Mouse (Mus musculus): ENCODE data around the gene Slc16a8.

The Slc16a8 gene

GRCm38 (mm10) chr15:79254661-79255060, at the start of gene Slc16a8:
Gene Slc16a8, minus strand, starts transcription at chr15:79254761.
- no peak for DNase-seq (ENCODE audit: low read depth, low spot score)

- no peak for DNase-seq (ENCODE audit: low read depth, low spot score)
Observed at GRCm38 (mm10) chr15:79303725-79304124, 49.2 kb upstream of the Slc16a8 start.

- DNase-seq (ENCODE audit: low read depth, low spot score) = no peak
Observed at GRCm38 (mm10) chr15:79299563-79300155, 45.1 kb upstream of the Slc16a8 start.

- DNase-seq (ENCODE audit: low read depth, low spot score) = no peak
Observed at GRCm38 (mm10) chr15:79298553-79298952, 44.0 kb upstream of the Slc16a8 start.

GRCm38 (mm10) chr15:79292779-79293178, 38.2 kb upstream of the Slc16a8 start:
- DNase-seq (ENCODE audit: low read depth, low spot score) = no peak

GRCm38 (mm10) chr15:79290340-79290739, 35.8 kb upstream of the Slc16a8 start:
- no peak for DNase-seq (ENCODE audit: low read depth, low spot score)

- no peak for DNase-seq (ENCODE audit: low read depth, low spot score)
Observed at GRCm38 (mm10) chr15:79289441-79289840, 34.9 kb upstream of the Slc16a8 start.

- DNase-seq (ENCODE audit: low read depth, low spot score) = no peak
Observed at GRCm38 (mm10) chr15:79288387-79288786, 33.8 kb upstream of the Slc16a8 start.

GRCm38 (mm10) chr15:79287091-79287490, 32.5 kb upstream of the Slc16a8 start:
- no peak for DNase-seq (ENCODE audit: low read depth, low spot score)

GRCm38 (mm10) chr15:79286141-79286540, 31.6 kb upstream of the Slc16a8 start:
- DNase-seq (ENCODE audit: low read depth, low spot score) = no peak

- DNase-seq (ENCODE audit: low read depth, low spot score) = no peak
Observed at GRCm38 (mm10) chr15:79285399-79285798, 30.8 kb upstream of the Slc16a8 start, which contains the start of gene Baiap2l2. Gene Baiap2l2, minus strand, starts transcription at chr15:79285537.

- no peak for DNase-seq (ENCODE audit: low read depth, low spot score)
Observed at GRCm38 (mm10) chr15:79283371-79283770, 28.8 kb upstream of the Slc16a8 start.

GRCm38 (mm10) chr15:79282434-79282833, 27.9 kb upstream of the Slc16a8 start:
- DNase-seq (ENCODE audit: low read depth, low spot score) = no peak

- DNase-seq (ENCODE audit: low read depth, low spot score) = no peak
Observed at GRCm38 (mm10) chr15:79281389-79281788, 26.8 kb upstream of the Slc16a8 start.

GRCm38 (mm10) chr15:79280850-79281249, 26.3 kb upstream of the Slc16a8 start:
- no peak for DNase-seq (ENCODE audit: low read depth, low spot score)

GRCm38 (mm10) chr15:79280209-79280608, 25.6 kb upstream of the Slc16a8 start:
- no peak for DNase-seq (ENCODE audit: low read depth, low spot score)

GRCm38 (mm10) chr15:79277728-79278127, 23.2 kb upstream of the Slc16a8 start:
- no peak for DNase-seq (ENCODE audit: low read depth, low spot score)

GRCm38 (mm10) chr15:79273020-79273419, 18.5 kb upstream of the Slc16a8 start:
- no peak for DNase-seq (ENCODE audit: low read depth, low spot score)

- no peak for DNase-seq (ENCODE audit: low read depth, low spot score)
Observed at GRCm38 (mm10) chr15:79271124-79271746, 16.7 kb upstream of the Slc16a8 start.

- DNase-seq (ENCODE audit: low read depth, low spot score) = no peak
Observed at GRCm38 (mm10) chr15:79270317-79271123, 16.0 kb upstream of the Slc16a8 start.

GRCm38 (mm10) chr15:79268521-79268920, 14.0 kb upstream of the Slc16a8 start:
- no peak for DNase-seq (ENCODE audit: low read depth, low spot score)

- DNase-seq (ENCODE audit: low read depth, low spot score) = no peak
Observed at GRCm38 (mm10) chr15:79265384-79265783, 10.8 kb upstream of the Slc16a8 start.

GRCm38 (mm10) chr15:79263726-79264125, 9.2 kb upstream of the Slc16a8 start:
- DNase-seq (ENCODE audit: low read depth, low spot score) = no peak

Data from retina, postnatal 7 days (tissue).